Mouse (Mus musculus): Measurements from ENCODE around the gene Cnn2.

Gene Cnn2

GRCm38 (mm10) chr10:80017771-80018170 lies 29.4 kb downstream of the Cnn2 start:
- no peak for DNase-seq (ENCODE audit: low spot score in 2 of 2)

- DNase-seq (ENCODE audit: low spot score in 2 of 2): no peak
These were observed 30.4 kb downstream of the Cnn2 start for GRCm38 (mm10) chr10:80018739-80019297.

- DNase-seq (ENCODE audit: low spot score in 2 of 2): no peak
These were observed 31.2 kb downstream of the Cnn2 start for GRCm38 (mm10) chr10:80019471-80020131.

- DNase-seq (ENCODE audit: low spot score in 2 of 2): no peak
These were observed 31.8 kb downstream of the Cnn2 start for GRCm38 (mm10) chr10:80020191-80020590.

GRCm38 (mm10) chr10:80020603-80021319 lies 32.4 kb downstream of the Cnn2 start:
- DNase-seq (ENCODE audit: low spot score in 2 of 2): no peak

- no peak for DNase-seq (ENCODE audit: low spot score in 2 of 2)
These were observed 32.9 kb downstream of the Cnn2 start for GRCm38 (mm10) chr10:80021320-80021641.

GRCm38 (mm10) chr10:80022164-80022563 lies 33.8 kb downstream of the Cnn2 start:
- DNase-seq (ENCODE audit: low spot score in 2 of 2): no peak

- no peak for DNase-seq (ENCODE audit: low spot score in 2 of 2)
These were observed 34.4 kb downstream of the Cnn2 start for GRCm38 (mm10) chr10:80022806-80023205.

- no peak for DNase-seq (ENCODE audit: low spot score in 2 of 2)
These were observed 35.4 kb downstream of the Cnn2 start for GRCm38 (mm10) chr10:80023758-80024157.

- DNase-seq (ENCODE audit: low spot score in 2 of 2): no peak
These were observed 36.1 kb downstream of the Cnn2 start for GRCm38 (mm10) chr10:80024229-80025043.

GRCm38 (mm10) chr10:80025044-80025347 lies 36.6 kb downstream of the Cnn2 start:
- DNase-seq (ENCODE audit: low spot score in 2 of 2): no peak

GRCm38 (mm10) chr10:80025463-80025862 lies 37.1 kb downstream of the Cnn2 start:
- DNase-seq (ENCODE audit: low spot score in 2 of 2): no peak

- DNase-seq (ENCODE audit: low spot score in 2 of 2): no peak
These were observed 37.5 kb downstream of the Cnn2 start for GRCm38 (mm10) chr10:80025889-80026288.

- no peak for DNase-seq (ENCODE audit: low spot score in 2 of 2)
These were observed 39.5 kb downstream of the Cnn2 start for GRCm38 (mm10) chr10:80027681-80028520.

- no peak for DNase-seq (ENCODE audit: low spot score in 2 of 2)
These were observed 40.1 kb downstream of the Cnn2 start for GRCm38 (mm10) chr10:80028521-80028846.

GRCm38 (mm10) chr10:80030191-80030590 lies 41.8 kb downstream of the Cnn2 start:
- no peak for DNase-seq (ENCODE audit: low spot score in 2 of 2)

- no peak for DNase-seq (ENCODE audit: low spot score in 2 of 2)
These were observed 42.4 kb downstream of the Cnn2 start for GRCm38 (mm10) chr10:80030736-80031135.

GRCm38 (mm10) chr10:80032799-80033480 lies 44.6 kb downstream of the Cnn2 start:
- DNase-seq (ENCODE audit: low spot score in 2 of 2): no peak

GRCm38 (mm10) chr10:80033511-80034391 lies 45.4 kb downstream of the Cnn2 start:
- DNase-seq (ENCODE audit: low spot score in 2 of 2): no peak

GRCm38 (mm10) chr10:80035148-80035547 lies 46.8 kb downstream of the Cnn2 start:
- DNase-seq (ENCODE audit: low spot score in 2 of 2): no peak
